Mouse (Mus musculus) liver, embryonic 14.5 days (tissue): ENCODE measurements around the gene Hmga1. TPM values are rescaled to one million over a fixed set of nuclear protein-coding genes. Genes with fewer than 3 reads are reported as not detected.

ENCODE experiments used
- ATAC-seq: fragments of 200-750 bp; cut with Nextera tagmentation; 2 replicates; pipeline ENCODE4 v1.8.0; 2017; ENCODE audit warnings: moderate number of reproducible peaks, mild to moderate bottlenecking, moderate library complexity; ENCODE audit not compliant: insufficient read depth
- DNase-seq, 3 experiments: peaks; one replicate each; pipeline ENCODE4 v3.0.0-alpha.2; 2012 to 2013; ENCODE audit warnings: low read depth in 3 of 3, low spot score in 3 of 3
- H3K27ac ChIP-seq: fragments of 300-500 bp; sonication (generic); 2 replicates; pipeline ENCODE4 v1.5.1; 2014; ENCODE audit warnings: moderate library complexity, mild to moderate bottlenecking, control low read depth, inconsistent platforms
- H3K27me3 ChIP-seq: fragments of 300-500 bp; sonication (generic); 2 replicates; pipeline ENCODE4 v1.6.1; 2014; ENCODE audit warnings: mild to moderate bottlenecking, low read length, moderate library complexity; ENCODE audit not compliant: control insufficient read depth, insufficient read depth
- H3K36me3 ChIP-seq: fragments of 300-500 bp; sonication (generic); replicated peaks from 2 replicates; pipeline ENCODE4 v1.6.1; 2014; ENCODE audit warnings: low read depth; ENCODE audit not compliant: control insufficient read depth, insufficient read depth
- H3K4me1 ChIP-seq, 2 experiments: fragments of 200-500 bp in 1 of 2; fragments of 300-500 bp in 1 of 2; sonication (generic) in 1 of 2; replicated peaks; 2 replicates each; pipeline ENCODE4 v1.6.1; 2012 to 2014; ENCODE audit warnings: antibody characterized with exemption in 1 of 2, inconsistent platforms in 1 of 2, low read length in 1 of 2; ENCODE audit not compliant: control insufficient read depth in 2 of 2, insufficient read depth in 2 of 2
- H3K4me2 ChIP-seq: fragments of 300-500 bp; sonication (generic); 2 replicates; pipeline ENCODE4 v1.6.1; 2014; ENCODE audit warnings: low read depth, mild to moderate bottlenecking, control low read depth, moderate library complexity
- H3K4me3 ChIP-seq, 2 experiments: fragments of 200-500 bp in 1 of 2; fragments of 300-500 bp in 1 of 2; sonication (generic) in 1 of 2; 2 replicates each; pipeline ENCODE4 v1.5.1; 2012 to 2014; ENCODE audit warnings: low read depth in 2 of 2, low read length in 2 of 2, mild to moderate bottlenecking in 2 of 2, control low read depth in 1 of 2, inconsistent platforms in 1 of 2, moderate library complexity in 1 of 2; ENCODE audit not compliant: insufficient read depth in 1 of 2
- H3K9ac ChIP-seq: fragments of 300-500 bp; sonication (generic); replicated peaks from 2 replicates; pipeline ENCODE4 v1.6.1; 2014; ENCODE audit warnings: mild to moderate bottlenecking, control low read depth, moderate library complexity
- H3K9me3 ChIP-seq: fragments of 300-500 bp; sonication (generic); 2 replicates; pipeline ENCODE4 v1.6.1; 2016; ENCODE audit warnings: low read length, mixed read lengths; ENCODE audit not compliant: control insufficient read depth
- CTCF ChIP-seq: IDR thresholded peaks from 2 replicates; pipeline ENCODE4 v1.5.1; 2016; ENCODE audit warnings: antibody characterized with exemption, low read depth, control low read depth
- EP300 ChIP-seq: IDR thresholded peaks from 2 replicates; pipeline ENCODE4 v1.6.1; 2016; ENCODE audit warnings: antibody characterized with exemption, low read depth
- WGBS: fragments of 180-500 bp; shearing (Covaris S2); extraction: QIAGEN DNeasy Blood & Tissue Kit; methylation state at CpG from one replicate; pipeline ENCODE4 v1.1.7; 2014; ENCODE audit not compliant: insufficient replicate concordance; 5-methylcytosine and 5-hydroxymethylcytosine counted together
- polyA plus RNA-seq, 2 experiments: library from polyadenylated mRNA; depleted of rRNA in 1 of 2; stranded (reverse) in 1 of 2; unstranded in 1 of 2; fragments of >200 nt; fragmentation: Nextera tagmentation in 1 of 2; extraction: Ambion mirVana in 1 of 2; gene quantifications; 2 replicates each; pipeline versions ENCODE4 v1.2.1 to v1.2.3; 2012 to 2014

The Hmga1 gene
- polyA plus RNA-seq, 2 experiments = 149 to 162 TPM

- TF ChIP-seq EP300 (no peak), CTCF (no peak)
- Histone ChIP-seq H3K4me3 (peak overlapping the region; percentile 52 to 77), H3K27me3 (no peaks in the 10 kb centered on the region), H3K9me3 (no peaks in the 10 kb centered on the region), H3K4me1 (peaks cover 0 to 29% of the 10 kb centered on the region in 2 experiments; a peak in 3 of 4 replicates), H3K36me3 (no peaks in the 10 kb centered on the region), H3K9ac (peak overlapping the region; percentile 69), H3K4me2 (peak overlapping the region; percentile 93), H3K27ac (peak overlapping the region; percentile 78)
- no peak for DNase-seq
- peak; percentile 36 for ATAC-seq
- WGBS = under 1% methylated on average over 37 of the region's 39 CpGs
Measured at GRCm38 (mm10) chr17:27555075-27555511, 1.2 kb upstream of the Hmga1 start.

GRCm38 (mm10) chr17:27555512-27556172 lies 655 bp upstream of the Hmga1 start:
- Histone ChIP-seq H3K36me3 (peaks cover 3% of the 10 kb centered on the region), H3K9ac (peak overlapping the region; percentile 69), H3K4me2 (peak overlapping the region; percentile 93), H3K27ac (peak overlapping the region; percentile 78), H3K4me3 (peak overlapping the region; percentile 52 to 77), H3K27me3 (no peaks in the 10 kb centered on the region), H3K4me1 (peaks cover 0 to 29% of the 10 kb centered on the region in 2 experiments; a peak in 3 of 4 replicates), H3K9me3 (no peaks in the 10 kb centered on the region)
- DNase-seq (peak; percentile 78 to 80 (median 78)), ATAC-seq (peak; percentile 69)
- TF ChIP-seq CTCF (no peak), EP300 (0 out of 2 replicates have a peak, but pooled peaks have one; percentile 10)
- WGBS = under 1% methylated on average over 51 of the region's 55 CpGs

GRCm38 (mm10) chr17:27557181-27557926 lies 1.1 kb downstream of the Hmga1 start:
- peaks cover 13% of the 10 kb centered on the region for H3K36me3 ChIP-seq
- under 1% methylated on average over 52 of the region's 75 CpGs for WGBS
- peak overlapping the region; percentile 93 for H3K4me2 ChIP-seq
- H3K4me3 ChIP-seq = peak overlapping the region; percentile 77 to 86
- ATAC-seq = peak; percentile 19; the same call in 1 of the 2 replicates
- H3K27ac ChIP-seq = peak overlapping the region; percentile 70
- no peaks in the 10 kb centered on the region for H3K27me3 ChIP-seq
- DNase-seq = no peak
- peak overlapping the region; percentile 83 for H3K9ac ChIP-seq
- H3K9me3 ChIP-seq = no peaks in the 10 kb centered on the region
- H3K4me1 ChIP-seq = peaks cover 0 to 29% of the 10 kb centered on the region in 2 experiments; a peak in 3 of 4 replicates
- TF ChIP-seq CTCF (peak; percentile 40), EP300 (peak; percentile 13; the same call in 1 of the 2 replicates)

GRCm38 (mm10) chr17:27557927-27558661 lies 1.8 kb downstream of the Hmga1 start:
- Histone ChIP-seq H3K27ac (peak overlapping the region; percentile 50), H3K4me2 (peak overlapping the region; percentile 93), H3K27me3 (no peaks in the 10 kb centered on the region), H3K9ac (peak overlapping the region; percentile 83), H3K4me3 (peak overlapping the region; percentile 77 to 86), H3K9me3 (no peaks in the 10 kb centered on the region), H3K36me3 (peaks cover 13% of the 10 kb centered on the region), H3K4me1 (peaks cover 0 to 23% of the 10 kb centered on the region in 2 experiments; a peak in 3 of 4 replicates)
- 2% methylated on average over 14 of the region's 14 CpGs for WGBS
- ATAC-seq (no peak), DNase-seq (no peak)
- TF ChIP-seq CTCF (no peak), EP300 (no peak)
